ENCODE assay signal across 17 mouse cellular contexts in the genomic region with DNA sequence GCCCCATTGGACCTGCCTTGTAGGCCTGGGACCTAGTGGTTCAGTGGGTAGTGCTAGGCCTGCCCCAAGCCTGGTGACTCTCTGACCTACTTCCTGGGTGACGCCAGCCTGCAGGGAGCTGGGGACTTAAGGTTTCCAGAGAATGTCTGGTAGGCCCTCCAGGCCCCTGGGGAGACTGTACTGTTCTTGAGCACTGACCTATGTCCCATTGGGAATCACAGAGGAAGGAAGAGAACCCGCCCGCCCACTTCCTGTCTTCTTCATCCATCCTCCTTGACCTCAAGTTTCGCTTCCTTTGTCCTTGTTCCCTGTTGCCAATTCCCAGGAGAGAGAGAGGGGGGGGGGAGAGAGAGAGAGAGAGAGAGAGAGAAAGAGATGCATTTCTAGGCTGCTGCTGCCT. TPM values are rescaled to one million over a fixed set of nuclear protein-coding genes. Genes with fewer than 3 reads are reported as not detected.
DNase-seq lines count a peak whose midpoint lies in the region; ATAC-seq and TF ChIP-seq lines count a peak whose summit lies in the region.
"Had no signal": no experiment of that assay in that cellular context is flagged by ENCODE, and none has a peak within 500 bp of the region (broad histone marks: within the 10 kb centered on the region; RNA-seq: fewer than 3 reads in every experiment).

No protein-coding gene starts in this region.

- intact Hi-C loops in heart, postnatal 10 days (cut with DNase I), result no loop called here

- no peak overlapping the region for H3K4me3 ChIP-seq in heart, embryonic 11.5 days (ENCODE audit: low read depth, low read length)
- H3K4me3 ChIP-seq in liver, embryonic 15.5 days (replicated peaks), result no peak overlapping the region
- no peak overlapping the region for H3K4me3 ChIP-seq in layer of hippocampus, adult 2 months
- H3K4me3 ChIP-seq: forebrain, embryonic 13.5 days; myocyte had no signal

- no peak for ATAC-seq in heart, embryonic 11.5 days (replicated peaks; ENCODE audit: insufficient number of reproducible peaks, low FRiP score, low TSS enrichment)
- 0 out of 2 replicates have a peak, but pooled peaks have one; percentile 13 for ATAC-seq in liver, embryonic 15.5 days (ENCODE audit: insufficient read depth)
- ATAC-seq: forebrain, embryonic 13.5 days had no signal

- H3K9ac ChIP-seq in heart, embryonic 11.5 days (ENCODE audit: low read depth, low read length), result no peak overlapping the region
- H3K9ac ChIP-seq in liver, embryonic 15.5 days, result no peak overlapping the region
- H3K9ac ChIP-seq: forebrain, embryonic 13.5 days; liver, embryonic 14.5 days had no signal

- no peaks in the 10 kb centered on the region for H3K9me3 ChIP-seq in heart, embryonic 11.5 days (replicated peaks; ENCODE audit: control insufficient read depth, low read length)
- H3K9me3 ChIP-seq in liver, embryonic 15.5 days (replicated peaks), result no peaks in the 10 kb centered on the region
- H3K9me3 ChIP-seq: forebrain, embryonic 13.5 days had no signal

- no peaks in the 10 kb centered on the region for H3K27me3 ChIP-seq in heart, embryonic 11.5 days (ENCODE audit: control insufficient read depth, insufficient read depth, low read length)
- H3K27me3 ChIP-seq in liver, embryonic 15.5 days, result no peaks in the 10 kb centered on the region
- H3K27me3 ChIP-seq: forebrain, embryonic 13.5 days had no signal

- no peak for TF ChIP-seq CTCF in layer of hippocampus, adult 2 months (conservative IDR thresholded peaks at IDR 0.05)

- 72% methylated on average over 4 of the region's 4 CpGs for WGBS in heart, embryonic 11.5 days (ENCODE audit: insufficient replicate concordance)
- 51% methylated on average over 4 of the region's 4 CpGs for WGBS in liver, embryonic 15.5 days (ENCODE audit: insufficient replicate concordance)

- no peak overlapping the region for H3K4me2 ChIP-seq in heart, embryonic 11.5 days
- H3K4me2 ChIP-seq in liver, embryonic 15.5 days, result no peak overlapping the region
- H3K4me2 ChIP-seq: forebrain, embryonic 13.5 days had no signal

- peaks cover 39% of the 10 kb centered on the region for H3K36me3 ChIP-seq in heart, embryonic 11.5 days (ENCODE audit: control insufficient read depth, insufficient read depth, low read length)
- H3K36me3 ChIP-seq in liver, embryonic 15.5 days (replicated peaks), result 0 out of 2 replicates have a peak, but pooled peaks cover 8% of the 10 kb centered on the region

- H3K4me1 ChIP-seq in heart, embryonic 11.5 days (ENCODE audit: control insufficient read depth, insufficient read depth, low read length), result no peaks in the 10 kb centered on the region
- 0 out of 2 replicates have a peak, but pooled peaks cover 4% of the 10 kb centered on the region for H3K4me1 ChIP-seq in liver, embryonic 15.5 days (replicated peaks)

- no peak overlapping the region for H3K27ac ChIP-seq in heart, embryonic 11.5 days (ENCODE audit: low read depth, low read length)
- no peak overlapping the region for H3K27ac ChIP-seq in liver, embryonic 15.5 days (replicated peaks)
- H3K27ac ChIP-seq in layer of hippocampus, adult 2 months, result no peak overlapping the region
- H3K27ac ChIP-seq: forebrain, embryonic 13.5 days; liver, embryonic 14.5 days had no signal

- DNase-seq in heart, adult 18-20 months, result peak; percentile 59 to 78
- no peak for DNase-seq in liver
- DNase-seq in heart, postnatal 10 days, result peak; percentile 40 to 43
- peak; percentile 66 for DNase-seq in lung, postnatal 25 days (ENCODE audit: low spot score)
- no peak for DNase-seq in layer of hippocampus, adult 2 months (ENCODE audit: low spot score in 2 of 2)
- no peak for DNase-seq in layer of hippocampus, adult 18-20 months (ENCODE audit: low spot score in 2 of 2)
- DNase-seq: cerebellum, adult 9-10 months; layer of hippocampus, postnatal 36 days; retina, postnatal 1 day; thymus, postnatal 25 days had no signal

RNA-seq across cellular contexts. Expression of a gene that starts 22.9 kb away (rescaled TPM):
- total RNA-seq in heart, adult 18-20 months (2021), result 10 to 100 TPM; 21.1 to 21.5 TPM
- 5.5 and 6.8 TPM in 2 replicates for polyA plus RNA-seq in heart, embryonic 11.5 days (2014; fragmentation: Nextera tagmentation; extraction: Ambion mirVana)
- polyA plus RNA-seq in liver, embryonic 15.5 days (2015; fragmentation: Nextera tagmentation; extraction: Ambion mirVana), result 3.5 and 5.8 TPM in 2 replicates
- total RNA-seq in heart, postnatal 10 days (2021), result 10 to 100 TPM; 23.8 to 28.3 TPM
- 10 to 100 TPM; 84.4 to 92.7 TPM for total RNA-seq in layer of hippocampus, adult 2 months (2021)
- 10 to 100 TPM; 70.4 to 76.5 TPM for total RNA-seq in layer of hippocampus, adult 18-20 months (2021)

RNA-seq across cellular contexts. Expression of a gene that starts 35.7 kb away (rescaled TPM):
- 100 to 1,000 TPM; 214 to 228 TPM for total RNA-seq in heart, adult 18-20 months (2021)
- 776 and 790 TPM in 2 replicates for polyA plus RNA-seq in heart, embryonic 11.5 days (2014; fragmentation: Nextera tagmentation; extraction: Ambion mirVana)
- polyA plus RNA-seq in liver, embryonic 15.5 days (2015; fragmentation: Nextera tagmentation; extraction: Ambion mirVana), result 249 and 328 TPM in 2 replicates
- 100 to 1,000 TPM; 272 to 274 TPM for total RNA-seq in heart, postnatal 10 days (2021)
- 100 to 1,000 TPM; 295 to 309 TPM for total RNA-seq in layer of hippocampus, adult 2 months (2021)
- total RNA-seq in layer of hippocampus, adult 18-20 months (2021), result 100 to 1,000 TPM; 286 to 308 TPM

RNA-seq across cellular contexts. Expression of a gene that starts 35.8 kb away (rescaled TPM):
- 10 to 100 TPM; 11.4 to 14.3 TPM for total RNA-seq in heart, adult 18-20 months (2021)
- polyA plus RNA-seq in heart, embryonic 11.5 days (2014; fragmentation: Nextera tagmentation; extraction: Ambion mirVana), result 15.5 and 15.8 TPM in 2 replicates
- polyA plus RNA-seq in liver, embryonic 15.5 days (2015; fragmentation: Nextera tagmentation; extraction: Ambion mirVana), result 11.4 and 12.0 TPM in 2 replicates
- 10 to 100 TPM; 10.3 to 12.4 TPM for total RNA-seq in heart, postnatal 10 days (2021)
- 1 to 10 TPM; 7.6 to 8.1 TPM for total RNA-seq in layer of hippocampus, adult 2 months (2021)
- 1 to 10 TPM; 8.7 to 9.3 TPM for total RNA-seq in layer of hippocampus, adult 18-20 months (2021)

RNA-seq across cellular contexts. Expression of a gene that starts 43.7 kb away (rescaled TPM):
- total RNA-seq in heart, adult 18-20 months (2021), result not detected
- polyA plus RNA-seq in heart, embryonic 11.5 days (2014; fragmentation: Nextera tagmentation; extraction: Ambion mirVana), result not detected in 2 replicates
- 0.05 TPM in 1 of 2 replicates, not detected in the other for polyA plus RNA-seq in liver, embryonic 15.5 days (2015; fragmentation: Nextera tagmentation; extraction: Ambion mirVana)
- total RNA-seq in heart, postnatal 10 days (2021), result not detected
- not detected for total RNA-seq in layer of hippocampus, adult 2 months (2021)
- not detected for total RNA-seq in layer of hippocampus, adult 18-20 months (2021)
- total RNA-seq: layer of hippocampus, postnatal 36 days had no signal
- polyA plus RNA-seq: embryonic facial prominence, embryonic 11.5 days; forebrain, embryonic 13.5 days; gonadal fat pad, adult 2 months; liver, embryonic 14.5 days; myocyte had no signal

RNA-seq across cellular contexts. Expression of a gene that starts 44.2 kb away (rescaled TPM):
- total RNA-seq in heart, adult 18-20 months (2021), result 1 to 10 TPM; 8.1 to 9.8 TPM
- polyA plus RNA-seq in heart, embryonic 11.5 days (2014; fragmentation: Nextera tagmentation; extraction: Ambion mirVana), result 18.0 and 18.6 TPM in 2 replicates
- 9.2 and 12.6 TPM in 2 replicates for polyA plus RNA-seq in liver, embryonic 15.5 days (2015; fragmentation: Nextera tagmentation; extraction: Ambion mirVana)
- total RNA-seq in heart, postnatal 10 days (2021), result 10 to 100 TPM in 1 of 2 experiments, 1 to 10 TPM in 1; 9.2 to 10.4 TPM
- 10 to 100 TPM; 25.0 to 31.9 TPM for total RNA-seq in layer of hippocampus, adult 2 months (2021)
- total RNA-seq in layer of hippocampus, adult 18-20 months (2021), result 10 to 100 TPM; 23.7 to 28.0 TPM

Comparison
In these comparisons a context has a peak if more than half of its experiments do, and no peak if none do; other contexts are left out.
1. DNase-seq: peak in heart, adult 18-20 months (2 of 2), heart, postnatal 10 days (2 of 2) and lung, postnatal 25 days (single experiment); none in liver (single experiment), layer of hippocampus, adult 2 months (0 of 2) and layer of hippocampus, adult 18-20 months (0 of 2).